Mouse (Mus musculus) gastrocnemius, postnatal 36 days (tissue): ENCODE measurements at regions not wholly inside any gene's neighbourhood (a gene's known extent, or its start where the extent isn't known, plus 50 kb on each side); places are given as distances from the start of the nearest gene placed in this dataset.

Experiments used
- DNase-seq, 2 experiments: peaks; one replicate each; pipeline ENCODE4 v3.0.0; 2022
- intact Hi-C: fragments of 180-260 bp; cut with DNase I; formaldehyde crosslinking; loops from one replicate; pipeline ENCODE4 v1.15.1; 2025

- peak; percentile 17 to 28 for DNase-seq
These were observed 168.7 kb upstream of the Phyhipl start for GRCm38 (mm10) chr10:70824461-70824860.

GRCm38 (mm10) chr10:70819951-70820350 is 164.2 kb upstream of the Phyhipl start:
- intact Hi-C loops = loop anchor here (10.0 kb wide), 2 partner anchors 225 to 455 kb away; no protein-coding TSS in a partner anchor
- DNase-seq = no peak

More at GRCm38 (mm10) chr10:70824461-70824860, 168.7 kb upstream of the Phyhipl start:
- intact Hi-C loops = no loop called here

- intact Hi-C loops = loop anchor here (10.0 kb wide), 2 partner anchors 220 to 450 kb away; no protein-coding TSS in a partner anchor
- DNase-seq = peak; percentile 26 to 47
These were observed 158.8 kb upstream of the Phyhipl start for GRCm38 (mm10) chr10:70814354-70815131.

- intact Hi-C loops = no loop called here
- DNase-seq = no peak
These were observed 153.6 kb upstream of the Phyhipl start for GRCm38 (mm10) chr10:70809411-70809810.

GRCm38 (mm10) chr10:70806786-70807385 is 151.1 kb upstream of the Phyhipl start:
- DNase-seq = no peak
- intact Hi-C loops = no loop called here

GRCm38 (mm10) chr10:70800736-70801306 is 145.1 kb upstream of the Phyhipl start:
- intact Hi-C loops = no loop called here
- DNase-seq = peak in 1 of 2 experiments; percentile 16

- DNase-seq = peak in 1 of 2 experiments; percentile 31
- intact Hi-C loops = no loop called here
These were observed 144.1 kb upstream of the Phyhipl start for GRCm38 (mm10) chr10:70799906-70800305.

- intact Hi-C loops = no loop called here
- DNase-seq = peak; percentile 60 to 71
These were observed 143.5 kb upstream of the Phyhipl start for GRCm38 (mm10) chr10:70799191-70799742.

- intact Hi-C loops = no loop called here
- no peak for DNase-seq
These were observed 133.2 kb upstream of the Phyhipl start for GRCm38 (mm10) chr10:70788814-70789452.

GRCm38 (mm10) chr10:70781036-70781435 is 125.3 kb upstream of the Phyhipl start:
- intact Hi-C loops = no loop called here
- DNase-seq = no peak

GRCm38 (mm10) chr10:70778596-70778995 is 122.8 kb upstream of the Phyhipl start:
- intact Hi-C loops = no loop called here
- no peak for DNase-seq

- intact Hi-C loops = no loop called here
- no peak for DNase-seq
These were observed 118.8 kb upstream of the Phyhipl start for GRCm38 (mm10) chr10:70774571-70774970.

- intact Hi-C loops = no loop called here
- DNase-seq = no peak
These were observed 118.4 kb upstream of the Phyhipl start for GRCm38 (mm10) chr10:70774159-70774558.

GRCm38 (mm10) chr10:70767461-70767860 is 111.7 kb upstream of the Phyhipl start:
- intact Hi-C loops = no loop called here
- no peak for DNase-seq

- intact Hi-C loops = no loop called here
- DNase-seq = no peak
These were observed 111.1 kb upstream of the Phyhipl start for GRCm38 (mm10) chr10:70766869-70767268.

GRCm38 (mm10) chr10:70766450-70766849 is 110.7 kb upstream of the Phyhipl start:
- DNase-seq = no peak
- intact Hi-C loops = no loop called here

- DNase-seq = no peak
- intact Hi-C loops = no loop called here
These were observed 107.4 kb upstream of the Phyhipl start for GRCm38 (mm10) chr10:70763206-70763605.

- intact Hi-C loops = no loop called here
- DNase-seq = no peak
These were observed 103.9 kb upstream of the Phyhipl start for GRCm38 (mm10) chr10:70759686-70760085.

- DNase-seq = no peak
- intact Hi-C loops = no loop called here
These were observed 96.0 kb upstream of the Phyhipl start for GRCm38 (mm10) chr10:70751771-70752170.

GRCm38 (mm10) chr10:70750356-70751145 is 94.8 kb upstream of the Phyhipl start:
- DNase-seq = no peak
- intact Hi-C loops = no loop called here
